Mouse (Mus musculus) spleen, postnatal 36 days (tissue): ENCODE measurements around the gene Sox8.

Source experiments
- DNase-seq, 2 experiments: peaks; one replicate each; pipeline ENCODE4 v3.0.0; 2022; ENCODE audit warnings: low spot score in 2 of 2, mixed read lengths in 1 of 2

Gene Sox8

DNA sequence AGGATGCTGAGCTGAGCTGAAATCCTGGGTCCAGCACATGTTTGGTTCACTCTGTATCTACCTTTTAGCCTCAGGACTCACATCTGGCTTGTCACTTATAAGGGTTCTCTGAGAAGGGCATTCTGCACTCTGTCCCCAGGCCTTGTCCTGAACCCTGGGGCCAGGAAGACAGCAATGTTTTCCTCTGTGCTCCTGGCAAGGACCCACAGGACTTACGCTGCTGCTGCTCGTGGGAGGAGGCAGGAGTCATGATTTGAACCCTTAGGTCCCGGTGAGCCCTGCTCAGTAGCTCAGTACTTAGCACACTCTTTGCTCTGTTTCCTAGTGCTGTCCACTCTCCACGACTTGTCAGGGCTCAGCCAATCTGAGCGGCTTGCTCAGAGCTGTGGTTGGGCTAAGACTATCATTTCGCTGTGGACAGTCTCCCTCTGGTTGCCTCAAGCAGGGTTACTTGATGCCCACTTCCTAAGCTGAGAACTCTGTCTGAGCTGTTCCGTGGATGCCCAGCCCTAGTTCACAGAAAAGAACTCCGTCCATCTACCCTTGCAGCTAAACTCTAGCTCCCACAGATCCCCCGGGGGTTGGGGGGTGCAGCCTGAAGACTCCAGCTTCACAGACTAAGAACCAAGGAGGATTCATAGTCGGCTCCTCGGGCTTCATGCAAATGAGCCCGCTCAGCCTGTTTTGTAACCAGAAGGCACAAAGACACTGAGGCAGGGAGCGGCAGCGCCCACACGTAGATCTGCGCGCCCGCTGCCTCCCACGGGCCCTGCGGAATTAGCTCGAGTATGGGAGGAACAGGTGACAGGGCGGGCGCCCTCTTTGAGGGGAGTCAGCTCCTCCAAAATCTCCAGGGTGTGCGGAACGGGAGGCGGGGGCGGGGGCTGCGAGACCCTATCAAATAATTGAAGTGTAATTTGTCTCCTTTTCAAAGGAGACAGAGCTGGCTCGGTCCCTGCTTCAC lies 14.5 kb downstream of the Sox8 start:
- DNase-seq, result no peak

DNA sequence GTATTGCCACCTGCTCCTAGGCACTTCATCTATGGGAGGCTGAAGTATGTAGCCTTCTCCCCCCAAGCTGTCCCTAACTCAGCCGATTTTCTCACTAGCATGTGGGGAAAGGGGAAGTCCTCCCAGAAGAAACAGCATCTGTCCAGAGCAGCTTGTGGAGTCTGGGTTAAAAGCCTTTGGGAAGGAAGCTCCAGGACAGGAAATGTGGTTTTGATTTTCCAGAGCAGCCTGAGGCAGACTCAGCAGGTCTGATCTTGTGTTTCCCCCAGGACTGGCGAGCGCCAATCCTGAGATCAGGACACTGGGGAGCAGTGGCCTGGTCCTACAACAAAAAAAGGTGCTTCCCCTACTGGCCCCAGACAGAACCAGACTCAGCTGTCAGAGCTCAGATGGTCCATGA lies 15.3 kb downstream of the Sox8 start:
- DNase-seq, result no peak

DNA sequence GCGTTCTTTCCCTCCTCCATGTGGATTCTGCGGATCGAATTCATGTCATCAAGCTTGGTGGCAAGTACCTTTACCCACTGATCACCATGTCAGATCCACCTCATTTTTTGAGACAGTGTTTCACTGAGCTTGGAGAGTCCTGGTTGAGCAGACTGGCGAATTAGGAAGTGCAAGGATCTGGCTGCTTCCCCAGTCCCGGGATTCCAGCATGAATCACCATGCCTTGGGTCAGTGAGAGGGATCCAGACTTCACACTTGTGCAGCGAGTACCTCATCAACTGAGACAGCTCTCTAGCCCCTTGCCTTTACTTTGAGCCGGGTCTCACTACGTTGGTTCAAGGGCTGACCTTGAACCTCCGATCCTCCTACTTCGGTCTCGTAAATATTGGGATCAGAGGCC lies 19.2 kb downstream of the Sox8 start:
- no peak for DNase-seq

DNA sequence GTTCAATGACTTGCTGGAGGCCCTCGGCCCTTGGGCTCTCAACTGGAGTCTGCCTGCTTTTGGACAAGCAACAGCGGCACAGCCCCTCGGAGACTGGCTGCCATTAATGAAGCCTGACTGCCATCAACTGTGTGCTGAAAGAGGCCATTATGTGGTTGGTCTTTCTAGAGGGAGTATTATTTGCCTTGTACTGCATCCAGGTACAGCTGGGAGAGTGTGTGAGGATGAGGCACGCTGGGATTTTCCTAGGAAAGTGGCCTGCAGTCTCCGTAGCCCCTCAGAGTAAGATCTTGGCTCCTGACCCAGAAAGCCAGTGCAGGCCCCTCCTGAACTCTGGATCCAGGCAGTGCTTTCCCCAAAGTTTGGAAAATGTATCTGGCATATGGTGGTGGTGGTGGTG lies 20.5 kb downstream of the Sox8 start:
- no peak for DNase-seq

DNA sequence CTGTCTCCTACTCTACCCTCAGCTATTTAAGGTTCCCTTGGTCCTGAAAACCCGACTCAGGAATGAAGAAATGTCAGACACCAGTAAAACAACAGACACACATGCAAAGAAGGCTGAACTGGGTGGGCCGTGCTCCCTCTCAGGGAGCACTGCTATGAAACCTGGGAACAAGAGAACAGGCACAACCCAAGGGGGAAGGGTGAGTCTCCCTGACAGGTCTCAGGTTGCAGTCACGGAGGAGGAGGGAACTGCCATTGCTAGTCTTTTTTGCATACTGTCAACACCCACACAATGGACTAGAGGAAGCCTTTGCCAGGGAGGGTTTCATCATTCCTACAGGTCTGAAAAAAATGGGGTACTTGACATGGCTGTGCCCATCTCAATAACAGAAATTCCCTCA lies 23.5 kb downstream of the Sox8 start:
- DNase-seq, result no peak

DNA sequence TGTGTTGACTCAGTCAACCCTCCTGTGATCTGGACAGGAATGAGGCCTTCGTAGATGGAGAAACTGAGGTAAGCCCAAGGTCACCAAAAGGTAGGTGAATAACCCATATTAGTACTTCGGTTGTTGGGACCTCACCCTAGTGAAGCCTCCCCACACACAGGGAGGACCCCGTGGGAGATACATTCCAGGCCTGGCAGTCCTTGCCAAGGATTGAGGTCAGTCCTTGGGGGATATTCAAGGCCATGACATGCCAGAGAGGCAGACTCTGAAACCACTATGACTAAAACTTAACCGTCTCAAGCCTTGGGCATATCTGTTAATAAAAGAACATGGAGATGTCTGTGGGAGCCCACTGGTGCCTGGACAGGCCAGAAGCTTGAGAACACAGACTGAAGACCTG lies 28.7 kb downstream of the Sox8 start:
- DNase-seq, result no peak

DNA sequence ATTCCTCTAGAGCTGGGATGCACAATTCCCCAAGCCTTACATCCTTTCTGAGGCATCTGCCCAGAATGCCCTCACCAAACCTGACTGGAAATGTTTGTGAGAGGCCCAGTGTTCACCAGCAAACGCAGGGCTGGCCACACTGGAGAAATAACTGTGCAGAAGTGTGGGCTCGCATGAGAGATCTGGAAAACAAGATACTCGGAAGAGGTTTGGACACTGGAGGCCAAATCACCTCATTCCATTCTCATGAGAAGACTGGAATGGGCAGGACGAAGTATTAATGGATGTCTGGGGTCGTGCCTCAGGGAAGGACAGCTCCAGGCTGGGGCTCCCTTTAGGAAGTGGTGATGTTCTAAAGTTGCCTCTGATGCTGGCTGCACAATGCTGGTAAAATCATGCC lies 29.8 kb downstream of the Sox8 start:
- no peak for DNase-seq

DNA sequence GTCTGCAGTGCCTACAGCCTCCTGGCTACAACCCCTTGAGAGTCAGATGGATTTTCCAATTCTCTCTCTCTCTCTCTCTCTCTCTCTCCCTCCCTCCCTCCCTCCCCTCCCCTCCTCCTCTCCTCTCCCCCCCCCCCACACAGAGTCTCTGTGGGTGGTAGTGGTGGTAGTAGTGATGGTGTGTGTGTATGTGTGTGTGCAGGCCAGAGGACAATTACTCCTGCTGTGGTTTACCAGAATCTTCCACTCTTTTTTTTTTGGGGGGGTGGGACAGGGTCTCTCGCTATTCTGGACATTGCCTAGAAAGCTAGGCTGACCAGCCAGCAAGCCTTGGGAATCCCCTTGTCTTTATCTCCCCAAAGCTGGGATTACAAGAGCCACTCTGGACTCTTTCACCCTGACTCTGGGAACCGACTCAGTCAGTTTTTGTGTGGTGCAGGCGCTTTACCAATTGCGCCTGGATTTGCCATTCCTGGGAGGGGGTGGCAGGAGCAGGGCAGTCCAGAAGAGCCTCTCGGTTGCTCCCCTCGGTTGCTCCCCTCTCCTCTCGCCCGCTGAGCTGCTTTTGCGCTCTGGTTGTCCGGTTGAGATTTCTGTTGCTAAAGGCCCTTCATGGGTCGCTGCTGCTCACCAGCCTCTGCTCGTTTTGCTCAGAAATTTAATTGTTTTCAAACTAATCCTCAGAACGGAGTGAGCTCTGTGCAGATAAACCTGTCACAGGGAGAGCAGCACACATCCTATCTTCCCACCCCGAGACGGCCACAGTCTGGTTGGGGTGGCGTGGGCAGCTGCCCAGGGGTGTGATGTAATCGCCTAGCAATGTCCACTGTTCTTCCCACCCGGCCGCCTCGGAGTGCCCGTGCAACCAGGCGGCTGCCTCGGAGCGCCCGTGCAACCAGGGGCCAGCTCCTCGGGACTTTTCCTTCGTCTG lies 31.3 kb downstream of the Sox8 start:
- no peak for DNase-seq

DNA sequence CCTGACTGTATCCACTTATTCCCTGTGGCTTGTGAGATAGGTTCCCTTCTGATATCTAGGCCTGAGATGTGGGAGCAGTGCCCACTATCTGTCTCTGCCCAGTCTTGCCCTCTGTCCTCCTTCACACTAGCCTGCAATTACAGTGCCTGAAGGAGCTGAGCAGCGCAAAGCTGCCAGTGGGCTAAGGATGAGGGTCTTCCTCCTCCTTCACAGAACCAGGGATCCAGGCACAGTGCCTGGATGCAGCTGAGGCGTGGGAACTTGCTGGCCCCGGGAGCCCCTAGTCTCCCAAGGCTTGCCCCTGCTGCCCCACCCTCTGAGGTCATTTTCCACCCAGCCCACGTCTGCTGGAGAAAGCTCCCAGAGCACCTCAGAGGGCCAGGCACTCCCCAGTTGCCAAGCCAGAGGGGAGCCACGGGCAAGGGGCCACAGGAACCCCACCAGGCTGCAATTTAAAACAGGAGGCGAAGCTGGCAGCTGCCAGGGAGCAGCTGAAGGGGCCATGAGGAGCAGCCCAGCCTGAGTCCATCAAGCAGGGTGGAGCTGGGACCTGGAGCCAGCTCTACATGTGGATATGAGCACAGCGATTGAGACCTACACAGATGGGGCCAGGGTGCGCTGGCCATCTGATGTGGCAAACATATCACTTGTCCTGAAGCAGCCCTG lies 40.0 kb downstream of the Sox8 start:
- DNase-seq, result no peak

DNA sequence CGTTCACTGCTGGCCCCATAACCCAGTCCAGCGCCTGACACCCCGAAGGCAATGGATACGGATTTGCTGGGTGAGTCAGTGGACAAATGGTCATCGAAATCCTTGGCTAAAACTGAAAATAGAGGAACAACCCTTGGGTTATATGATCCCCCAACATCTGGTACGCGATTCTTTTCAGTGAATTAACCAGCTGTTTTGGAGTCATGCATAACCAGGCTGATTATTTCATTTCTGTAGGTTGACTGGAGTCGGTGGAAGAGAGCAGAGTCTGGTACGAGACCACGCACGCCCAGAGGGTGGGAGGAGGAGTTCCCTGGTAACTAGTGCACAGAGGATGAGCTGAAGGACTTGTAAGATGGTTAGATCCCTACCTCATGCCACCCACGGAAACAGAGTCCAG lies 48.4 kb downstream of the Sox8 start:
- DNase-seq, result no peak

DNA sequence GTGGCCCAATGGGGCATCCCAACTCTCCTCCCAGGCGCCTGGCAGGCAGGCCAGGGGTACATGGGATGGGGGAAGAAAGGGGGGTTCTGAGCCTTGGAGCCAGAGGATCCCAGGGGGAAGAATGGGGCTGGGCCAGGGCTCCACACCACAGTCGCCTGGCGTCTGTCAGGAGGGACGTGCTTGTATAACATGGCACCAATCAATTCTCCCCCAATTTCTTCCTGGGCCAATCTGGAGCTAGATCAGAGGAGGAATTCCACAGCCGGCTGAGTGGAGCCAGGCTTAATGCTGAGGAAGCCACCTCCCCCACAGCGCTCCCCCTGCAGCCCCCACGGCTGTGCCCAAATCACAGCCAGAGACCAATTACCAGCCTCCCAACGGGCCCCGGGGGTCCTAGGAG lies 50.0 kb downstream of the Sox8 start:
- no peak for DNase-seq

DNA sequence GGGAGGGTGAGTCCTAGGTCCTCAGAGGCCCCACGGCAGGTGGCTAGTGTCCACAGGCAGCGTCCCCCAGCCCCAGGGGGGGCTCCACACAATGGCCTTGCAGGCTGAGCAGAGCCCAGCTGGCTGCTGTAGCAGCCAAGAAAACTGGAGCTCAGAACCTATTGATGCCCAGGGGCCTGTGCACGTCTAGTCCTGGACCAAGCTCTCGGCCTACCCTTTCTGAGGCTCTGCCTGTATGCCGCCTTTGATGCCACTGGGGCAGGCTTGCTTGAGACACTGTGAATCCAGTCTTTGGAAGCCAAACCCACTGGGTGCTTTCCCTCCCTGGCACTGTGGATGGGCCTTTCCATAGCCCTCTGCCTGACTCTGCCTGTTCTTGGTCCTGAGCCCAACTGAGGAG lies 51.0 kb downstream of the Sox8 start:
- DNase-seq, result no peak

DNA sequence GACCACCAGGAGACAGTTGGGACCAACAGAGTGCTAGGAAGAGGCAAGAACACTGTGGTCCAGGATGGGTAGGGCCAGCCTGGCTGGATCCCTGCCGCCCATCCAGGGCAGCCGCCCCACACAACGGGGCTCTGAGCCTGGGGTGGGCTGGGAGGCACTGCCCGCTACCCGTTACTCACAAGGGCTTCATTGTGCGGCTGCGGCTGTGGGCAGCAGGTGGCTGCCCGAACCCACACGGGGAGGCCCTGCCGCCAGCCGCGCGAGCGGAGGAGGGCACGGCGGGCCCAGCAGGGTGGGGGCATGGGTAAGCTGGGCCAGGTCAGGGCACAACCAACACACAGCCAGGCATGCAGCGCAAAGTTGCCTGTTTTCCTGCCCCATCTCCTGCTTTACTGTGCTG lies 52.3 kb downstream of the Sox8 start:
- DNase-seq, result no peak

DNA sequence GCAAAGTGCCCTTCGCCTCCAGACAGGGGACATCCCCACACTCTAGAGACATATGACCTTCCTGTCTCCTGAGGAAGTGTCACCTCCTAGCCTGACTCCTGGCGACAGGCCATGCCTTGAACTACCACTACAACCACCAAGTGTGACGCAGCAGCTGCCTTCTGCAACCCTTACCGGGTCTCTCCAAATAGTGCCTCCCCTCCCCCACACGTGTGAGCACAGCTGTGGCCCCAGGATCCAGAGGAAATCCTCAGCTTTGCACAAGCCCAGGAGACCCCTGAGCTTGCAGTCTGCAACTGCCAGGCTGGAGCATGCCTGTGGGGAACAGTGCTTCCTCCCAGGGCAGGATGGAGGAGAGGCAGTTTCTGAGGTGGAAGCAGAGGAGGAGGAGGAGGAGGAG lies 54.2 kb downstream of the Sox8 start:
- DNase-seq, result no peak
